Mouse (Mus musculus) stomach, embryonic 14.5 days (tissue): ENCODE results near the gene Ppm1m. TPM values are rescaled to one million over a fixed set of nuclear protein-coding genes. Genes with fewer than 3 reads are reported as not detected.

Experiments used
- ATAC-seq: fragments of 200-750 bp; cut with Nextera tagmentation; 2 replicates; pipeline ENCODE4 v1.8.0; 2017; ENCODE audit warnings: low read depth, moderate TSS enrichment; ENCODE audit not compliant: insufficient number of reproducible peaks, insufficient read depth, low FRiP score
- H3K27ac ChIP-seq: fragments of 300-500 bp; sonication (generic); 2 replicates; pipeline ENCODE4 v1.5.1; 2014; ENCODE audit warnings: mild to moderate bottlenecking, low read length, moderate library complexity, mixed read lengths
- H3K27me3 ChIP-seq: fragments of 300-500 bp; sonication (generic); 2 replicates; pipeline ENCODE4 v1.6.1; 2014; ENCODE audit warnings: low read length, control low read depth, mixed read lengths; ENCODE audit not compliant: control insufficient read depth, insufficient read depth
- H3K36me3 ChIP-seq: fragments of 300-500 bp; sonication (generic); 2 replicates; pipeline ENCODE4 v1.6.1; 2014; ENCODE audit warnings: mild to moderate bottlenecking, control low read depth, low read length, moderate library complexity, mixed read lengths; ENCODE audit not compliant: control insufficient read depth, insufficient read depth
- H3K4me1 ChIP-seq: fragments of 300-500 bp; sonication (generic); 2 replicates; pipeline ENCODE4 v1.6.1; 2014; ENCODE audit warnings: low read length, control low read depth, mixed read lengths; ENCODE audit not compliant: control insufficient read depth, insufficient read depth
- H3K4me2 ChIP-seq: fragments of 300-500 bp; sonication (generic); replicated peaks from 2 replicates; pipeline ENCODE4 v1.6.1; 2014; ENCODE audit warnings: low read depth, low read length, control low read depth
- H3K4me3 ChIP-seq: fragments of 300-500 bp; sonication (generic); 2 replicates; pipeline ENCODE4 v1.5.1; 2014; ENCODE audit warnings: low read depth, low read length, control low read depth
- H3K9ac ChIP-seq: fragments of 300-500 bp; sonication (generic); replicated peaks from 2 replicates; pipeline ENCODE4 v1.6.1; 2014; ENCODE audit warnings: low read depth, mild to moderate bottlenecking, control low read depth, low read length, moderate library complexity, mixed read lengths
- H3K9me3 ChIP-seq: fragments of 300-500 bp; sonication (generic); 2 replicates; pipeline ENCODE4 v1.6.1; 2016; ENCODE audit warnings: low read depth, low read length, control low read depth; ENCODE audit not compliant: control insufficient read depth
- WGBS: fragments of 180-500 bp; shearing (Covaris S2); extraction: QIAGEN DNeasy Blood & Tissue Kit; methylation state at CpG from one replicate; pipeline ENCODE4 v1.1.7; 2014; 5-methylcytosine and 5-hydroxymethylcytosine counted together
- polyA plus RNA-seq: library from polyadenylated mRNA; unstranded; fragments of >200 nt; fragmentation: Nextera tagmentation; extraction: Ambion mirVana; gene quantifications from 2 replicates; pipeline ENCODE4 v1.2.1, GENCODE M21; 2014

Ppm1m gene
- polyA plus RNA-seq, 1 experiment from 2014 or later = 35.6 TPM

- H3K9ac ChIP-seq = no peak overlapping the region
- no peak for ATAC-seq
- no peaks in the 10 kb centered on the region for H3K4me1 ChIP-seq
- no peaks in the 10 kb centered on the region for H3K27me3 ChIP-seq
- no peak overlapping the region for H3K27ac ChIP-seq
- no peaks in the 10 kb centered on the region for H3K9me3 ChIP-seq
- H3K4me2 ChIP-seq = no peak overlapping the region
- 76% methylated on average over 2 of the region's 2 CpGs for WGBS
- H3K36me3 ChIP-seq = no peaks in the 10 kb centered on the region
- H3K4me3 ChIP-seq = no peak overlapping the region
These were observed 32.8 kb downstream of the Ppm1m start for GRCm38 (mm10) chr9:106166709-106167108.

GRCm38 (mm10) chr9:106160426-106160825, 39.1 kb downstream of the Ppm1m start:
- Histone ChIP-seq H3K4me1 (no peaks in the 10 kb centered on the region), H3K36me3 (no peaks in the 10 kb centered on the region), H3K4me2 (peak overlapping the region; percentile 56), H3K4me3 (peak overlapping the region; percentile 47), H3K9me3 (no peaks in the 10 kb centered on the region), H3K9ac (peak overlapping the region; percentile 31), H3K27me3 (no peaks in the 10 kb centered on the region), H3K27ac (peak overlapping the region; percentile 93; the same call in 1 of the 2 replicates)
- ATAC-seq = no peak
- WGBS = 42% methylated on average over 5 of the region's 5 CpGs

- WGBS = 3% methylated on average over 24 of the region's 24 CpGs
- Histone ChIP-seq H3K27me3 (no peaks in the 10 kb centered on the region), H3K9ac (peak overlapping the region; percentile 31), H3K9me3 (no peaks in the 10 kb centered on the region), H3K36me3 (no peaks in the 10 kb centered on the region), H3K4me1 (no peaks in the 10 kb centered on the region), H3K4me3 (peak overlapping the region; percentile 47), H3K27ac (peak overlapping the region; percentile 93), H3K4me2 (peak overlapping the region; percentile 56)
- ATAC-seq = peak; percentile 82
These were observed 39.7 kb downstream of the Ppm1m start for GRCm38 (mm10) chr9:106159784-106160301.

- H3K27me3 ChIP-seq = no peaks in the 10 kb centered on the region
- WGBS = 84% methylated on average over 9 of the region's 9 CpGs
These were observed 40.3 kb downstream of the Ppm1m start for GRCm38 (mm10) chr9:106159237-106159636.

GRCm38 (mm10) chr9:106158037-106158491, 41.5 kb downstream of the Ppm1m start, which contains the start of gene Glyctk:
TSS of gene Glyctk (minus strand) at chr9:106158138.
- H3K27me3 ChIP-seq = no peaks in the 10 kb centered on the region

More at GRCm38 (mm10) chr9:106159237-106159636, 40.3 kb downstream of the Ppm1m start:
- H3K9ac ChIP-seq = no peak overlapping the region
- H3K4me2 ChIP-seq = peak overlapping the region; percentile 56
- H3K4me3 ChIP-seq = peak overlapping the region; percentile 47; the same call in 1 of the 2 replicates
- ATAC-seq = no peak
- H3K4me1 ChIP-seq = no peaks in the 10 kb centered on the region
- H3K9me3 ChIP-seq = no peaks in the 10 kb centered on the region
- H3K36me3 ChIP-seq = no peaks in the 10 kb centered on the region
- no peak overlapping the region for H3K27ac ChIP-seq

GRCm38 (mm10) chr9:106157623-106157925, 42.0 kb downstream of the Ppm1m start:
- Histone ChIP-seq H3K9ac (no peak overlapping the region), H3K4me1 (no peaks in the 10 kb centered on the region), H3K4me3 (no peak overlapping the region), H3K36me3 (no peaks in the 10 kb centered on the region), H3K9me3 (no peaks in the 10 kb centered on the region), H3K27ac (no peak overlapping the region), H3K27me3 (no peaks in the 10 kb centered on the region), H3K4me2 (no peak overlapping the region)
- WGBS = 80% methylated on average over 10 of the region's 10 CpGs
- no peak for ATAC-seq

More at GRCm38 (mm10) chr9:106158037-106158491, 41.5 kb downstream of the Ppm1m start, which contains the start of gene Glyctk:
- Histone ChIP-seq H3K4me2 (no peak within 1 kb of the TSS), H3K9ac (no peak within 1 kb of the TSS), H3K4me1 (no peaks in the 10 kb centered on the region), H3K36me3 (no peaks in the 10 kb centered on the region), H3K27ac (no peak within 1 kb of the TSS), H3K4me3 (no peak within 1 kb of the TSS), H3K9me3 (no peaks in the 10 kb centered on the region)
- no peak for ATAC-seq
- 74% methylated on average over 6 of the region's 6 CpGs for WGBS

GRCm38 (mm10) chr9:106156921-106157622, 42.5 kb downstream of the Ppm1m start:
- Histone ChIP-seq H3K36me3 (no peaks in the 10 kb centered on the region), H3K27ac (no peak overlapping the region), H3K4me1 (no peaks in the 10 kb centered on the region), H3K27me3 (no peaks in the 10 kb centered on the region), H3K4me3 (no peak overlapping the region), H3K9me3 (no peaks in the 10 kb centered on the region), H3K9ac (no peak overlapping the region), H3K4me2 (no peak overlapping the region)
- 77% methylated on average over 21 of the region's 21 CpGs for WGBS
- ATAC-seq = no peak

GRCm38 (mm10) chr9:106156419-106156818, 43.1 kb downstream of the Ppm1m start:
- no peak overlapping the region for H3K27ac ChIP-seq
- H3K9me3 ChIP-seq = no peaks in the 10 kb centered on the region
- WGBS = 36% methylated on average over 5 of the region's 5 CpGs
- no peaks in the 10 kb centered on the region for H3K36me3 ChIP-seq
- H3K27me3 ChIP-seq = no peaks in the 10 kb centered on the region
- no peak overlapping the region for H3K4me3 ChIP-seq
- no peak overlapping the region for H3K9ac ChIP-seq
- H3K4me2 ChIP-seq = no peak overlapping the region
- no peak; the same call in 1 of the 2 replicates for ATAC-seq
- no peaks in the 10 kb centered on the region for H3K4me1 ChIP-seq
